Mouse (Mus musculus) kidney, embryonic 15.5 days (tissue): Measurements from ENCODE around the gene Atp5e. TPM values are rescaled to one million over a fixed set of nuclear protein-coding genes. Genes with fewer than 3 reads are reported as not detected.
A peak's percentile ranks its signal among the peaks of the same experiment; 100 is the strongest.

Source experiments
- ATAC-seq: fragments of 200-750 bp; cut with Nextera tagmentation; replicated peaks from 2 replicates; pipeline ENCODE4 v1.8.0; 2017; ENCODE audit warnings: moderate TSS enrichment; ENCODE audit not compliant: low FRiP score
- H3K27ac ChIP-seq: fragments of 300-500 bp; sonication (generic); 2 replicates; pipeline ENCODE4 v1.5.1; 2015; ENCODE audit warnings: mild to moderate bottlenecking, inconsistent platforms
- H3K27me3 ChIP-seq: fragments of 300-500 bp; sonication (generic); 2 replicates; pipeline ENCODE4 v1.6.1; 2015; ENCODE audit warnings: inconsistent platforms
- H3K36me3 ChIP-seq: fragments of 300-500 bp; sonication (generic); 2 replicates; pipeline ENCODE4 v1.6.1; 2015; ENCODE audit warnings: inconsistent platforms
- H3K4me1 ChIP-seq: fragments of 300-500 bp; sonication (generic); 2 replicates; pipeline ENCODE4 v1.6.1; 2015; ENCODE audit warnings: inconsistent platforms
- H3K4me2 ChIP-seq: fragments of 300-500 bp; sonication (generic); 2 replicates; pipeline ENCODE4 v1.6.1; 2015; ENCODE audit warnings: moderate library complexity, mild to moderate bottlenecking, inconsistent platforms
- H3K4me3 ChIP-seq: fragments of 300-500 bp; sonication (generic); replicated peaks from 2 replicates; pipeline ENCODE4 v1.5.1; 2015; ENCODE audit warnings: mild to moderate bottlenecking, inconsistent platforms
- H3K9ac ChIP-seq: fragments of 300-500 bp; sonication (generic); 2 replicates; pipeline ENCODE4 v1.6.1; 2015; ENCODE audit warnings: mild to moderate bottlenecking, inconsistent platforms
- H3K9me3 ChIP-seq: fragments of 300-500 bp; sonication (generic); replicated peaks from 2 replicates; pipeline ENCODE4 v1.6.1; 2016; ENCODE audit warnings: inconsistent platforms
- WGBS: fragments of 180-500 bp; shearing (Covaris S2); methylation state at CpG from one replicate; pipeline ENCODE4 v1.1.7; 2015; ENCODE audit warnings: mixed read lengths; 5-methylcytosine and 5-hydroxymethylcytosine counted together
- polyA plus RNA-seq: library from polyadenylated mRNA; unstranded; fragments of >200 nt; fragmentation: Nextera tagmentation; extraction: Ambion mirVana; gene quantifications from 2 replicates; pipeline ENCODE4 v1.2.1, GENCODE M21; 2015

Gene Atp5e
- 849 and 854 TPM in 2 replicates for polyA plus RNA-seq

DNA sequence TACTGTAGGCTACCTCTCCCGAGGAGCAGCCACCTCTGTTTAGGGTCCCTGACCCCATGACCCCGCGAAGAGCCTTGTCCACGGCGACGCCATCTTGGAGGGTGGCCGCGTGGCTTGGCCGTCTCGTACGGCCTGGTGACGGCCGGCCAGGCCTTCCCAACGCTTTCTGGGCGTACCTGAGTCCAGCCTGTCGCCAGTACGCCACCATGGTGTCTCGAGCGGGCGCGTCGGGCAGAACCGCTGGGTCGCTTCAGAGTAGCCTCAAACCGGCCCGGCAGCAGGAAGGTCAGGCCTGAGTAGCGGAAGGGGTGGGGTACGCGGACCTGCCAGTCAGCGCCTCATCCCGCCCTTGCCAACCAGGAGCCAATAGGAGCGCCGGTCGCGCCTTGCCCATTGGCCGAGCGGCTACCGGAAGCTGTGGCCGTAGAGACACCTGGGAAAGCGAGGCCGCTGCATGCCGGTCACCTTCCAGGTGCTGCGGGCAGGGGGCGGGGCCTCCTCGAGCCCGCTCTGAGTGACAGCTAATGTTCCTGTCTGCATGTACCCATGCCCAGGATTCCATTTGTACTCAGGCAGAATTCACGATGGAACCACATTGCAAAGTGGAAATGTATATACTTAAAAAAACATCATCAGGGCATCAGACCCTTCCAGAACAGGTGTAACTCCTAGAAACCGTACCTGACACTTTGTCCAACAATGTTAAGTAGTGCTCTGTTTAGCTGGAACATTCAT is at the start of gene Atp5e:
TSS of gene Atp5e (minus strand) at position 317 of the 735 bp plus-strand sequence.
- peak within 1 kb of the TSS; percentile 84 for H3K27ac ChIP-seq
- 2% methylated on average over 48 of the region's 48 CpGs for WGBS
- ATAC-seq: peak; percentile 100

DNA sequence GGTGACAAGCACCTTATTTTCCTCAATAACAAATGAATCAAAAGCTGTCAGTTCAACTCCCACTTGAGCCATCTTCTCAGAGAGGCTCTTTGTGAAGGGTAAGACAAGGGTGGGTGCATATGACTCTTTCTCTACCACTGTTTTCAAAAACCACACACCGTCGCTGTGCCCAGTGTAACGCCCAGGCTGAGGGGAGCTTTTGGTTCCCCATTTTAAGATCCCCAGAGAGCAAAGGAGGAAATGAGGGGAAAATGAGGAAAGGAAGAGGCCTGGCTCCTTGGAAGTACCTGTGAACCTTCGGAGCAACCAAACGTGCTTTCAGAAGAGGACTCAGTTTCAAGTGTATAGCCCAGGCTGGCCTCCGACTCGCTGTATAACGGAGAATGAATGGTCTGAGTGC is 45.9 kb upstream of the Atp5e start:
- Histone ChIP-seq H3K4me1 (no peaks in the 10 kb centered on the region), H3K9ac (no peak overlapping the region), H3K27ac (no peak overlapping the region), H3K9me3 (no peaks in the 10 kb centered on the region), H3K4me2 (no peak overlapping the region), H3K27me3 (no peaks in the 10 kb centered on the region), H3K36me3 (no peaks in the 10 kb centered on the region), H3K4me3 (no peak overlapping the region)
- ATAC-seq: no peak
- 91% methylated on average over 8 of the region's 8 CpGs for WGBS

More for the DNA sequence above, at the start of gene Atp5e:
- H3K4me3 ChIP-seq: peak within 1 kb of the TSS; percentile 91
- H3K4me1 ChIP-seq: peaks cover 18% of the 10 kb centered on the region
- peak within 1 kb of the TSS; percentile 83 for H3K9ac ChIP-seq
- H3K36me3 ChIP-seq: peaks cover 66% of the 10 kb centered on the region
- H3K9me3 ChIP-seq: no peaks in the 10 kb centered on the region
- peak within 1 kb of the TSS; percentile 90 for H3K4me2 ChIP-seq
- H3K27me3 ChIP-seq: no peaks in the 10 kb centered on the region

DNA sequence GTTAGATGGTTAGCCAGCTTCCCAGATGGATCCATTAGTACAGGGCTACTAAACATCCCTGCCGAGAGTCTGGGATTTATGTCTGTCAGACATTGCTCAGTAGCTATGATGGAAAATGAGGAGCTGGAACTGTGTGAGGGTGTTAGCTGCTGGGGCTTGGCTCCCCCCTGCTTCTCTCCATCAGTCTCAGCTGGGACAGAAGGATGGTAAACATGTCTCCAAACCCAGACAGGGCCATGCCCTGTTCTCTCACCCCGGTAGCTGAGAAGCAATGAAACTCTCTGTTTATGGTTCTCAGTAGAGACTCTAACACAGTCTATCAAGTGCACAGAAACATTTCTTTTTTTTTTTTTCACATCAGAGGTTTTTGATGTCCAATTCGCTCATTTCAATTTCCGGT is 44.1 kb upstream of the Atp5e start:
- no peak overlapping the region for H3K9ac ChIP-seq
- peaks cover 3% of the 10 kb centered on the region for H3K4me1 ChIP-seq
- no peaks in the 10 kb centered on the region for H3K27me3 ChIP-seq
- H3K4me3 ChIP-seq: no peak overlapping the region
- H3K27ac ChIP-seq: no peak overlapping the region
- H3K36me3 ChIP-seq: no peaks in the 10 kb centered on the region
- H3K4me2 ChIP-seq: no peak overlapping the region
- WGBS: 57% methylated on average over 4 of the region's 4 CpGs
- ATAC-seq: no peak
- no peaks in the 10 kb centered on the region for H3K9me3 ChIP-seq

GRCm38 (mm10) chr2:174502831-174503460 is 39.0 kb upstream of the Atp5e start:
- 0 out of 2 replicates have a peak, but pooled peaks have one; percentile 73 for ATAC-seq
- H3K9me3 ChIP-seq: no peaks in the 10 kb centered on the region
- no peaks in the 10 kb centered on the region for H3K27me3 ChIP-seq
- H3K27ac ChIP-seq: no peak overlapping the region
- peaks cover 11% of the 10 kb centered on the region for H3K4me1 ChIP-seq
- H3K36me3 ChIP-seq: no peaks in the 10 kb centered on the region
- WGBS: 45% methylated on average over 25 of the region's 25 CpGs
- H3K9ac ChIP-seq: no peak overlapping the region
- H3K4me2 ChIP-seq: peak overlapping the region; percentile 47
- H3K4me3 ChIP-seq: no peak overlapping the region

- H3K36me3 ChIP-seq: no peaks in the 10 kb centered on the region
- 0 out of 2 replicates have a peak overlapping the region, but pooled peaks have one; percentile 47 for H3K4me2 ChIP-seq
- H3K4me1 ChIP-seq: peaks cover 11% of the 10 kb centered on the region
- H3K27ac ChIP-seq: no peak overlapping the region
- 29% methylated on average over 5 of the region's 5 CpGs for WGBS
- H3K9ac ChIP-seq: no peak overlapping the region
- no peaks in the 10 kb centered on the region for H3K27me3 ChIP-seq
- ATAC-seq: no peak
- no peak overlapping the region for H3K4me3 ChIP-seq
- H3K9me3 ChIP-seq: no peaks in the 10 kb centered on the region
Observed at GRCm38 (mm10) chr2:174502321-174502720, 38.4 kb upstream of the Atp5e start.

GRCm38 (mm10) chr2:174501517-174501916 is 37.6 kb upstream of the Atp5e start:
- H3K4me3 ChIP-seq: no peak overlapping the region
- no peak overlapping the region for H3K9ac ChIP-seq
- WGBS: 91% methylated on average over 8 of the region's 8 CpGs
- ATAC-seq: no peak
- no peaks in the 10 kb centered on the region for H3K36me3 ChIP-seq
- H3K27me3 ChIP-seq: no peaks in the 10 kb centered on the region
- no peak overlapping the region for H3K27ac ChIP-seq
- H3K4me2 ChIP-seq: no peak overlapping the region
- H3K9me3 ChIP-seq: no peaks in the 10 kb centered on the region
- peaks cover 11% of the 10 kb centered on the region for H3K4me1 ChIP-seq

DNA sequence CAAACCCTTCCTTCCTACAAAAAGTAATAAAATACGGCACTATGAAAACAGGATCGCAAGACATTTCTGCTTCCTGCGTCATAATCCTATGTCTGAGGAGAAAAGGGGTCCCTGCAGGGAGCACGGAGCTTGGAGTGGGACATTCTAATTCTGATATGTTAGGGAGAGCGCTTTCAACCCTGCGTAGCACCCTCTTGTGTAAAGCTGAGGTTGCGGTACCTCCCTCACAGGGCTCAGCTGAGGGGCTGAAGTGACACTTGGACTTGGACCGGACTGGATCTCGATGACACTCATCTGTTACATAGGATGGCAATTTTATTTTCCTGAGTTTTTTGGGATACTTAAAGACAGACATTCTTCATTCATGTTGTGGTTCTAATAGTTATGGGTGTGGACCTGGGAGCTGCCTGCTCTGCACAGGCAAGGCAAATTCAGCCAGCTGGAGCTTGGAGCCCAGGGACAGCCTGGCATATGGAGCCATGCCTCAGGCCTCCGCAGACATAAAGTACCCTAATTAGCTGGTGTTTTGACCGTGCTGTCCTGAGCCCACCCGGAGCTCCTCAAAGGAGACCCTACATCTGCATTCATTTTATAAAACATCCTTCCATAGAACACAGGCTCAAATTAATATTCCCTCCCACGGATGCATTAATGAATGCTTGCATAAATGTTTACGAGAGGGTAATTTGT is 37.1 kb upstream of the Atp5e start:
- no peak overlapping the region for H3K9ac ChIP-seq

DNA sequence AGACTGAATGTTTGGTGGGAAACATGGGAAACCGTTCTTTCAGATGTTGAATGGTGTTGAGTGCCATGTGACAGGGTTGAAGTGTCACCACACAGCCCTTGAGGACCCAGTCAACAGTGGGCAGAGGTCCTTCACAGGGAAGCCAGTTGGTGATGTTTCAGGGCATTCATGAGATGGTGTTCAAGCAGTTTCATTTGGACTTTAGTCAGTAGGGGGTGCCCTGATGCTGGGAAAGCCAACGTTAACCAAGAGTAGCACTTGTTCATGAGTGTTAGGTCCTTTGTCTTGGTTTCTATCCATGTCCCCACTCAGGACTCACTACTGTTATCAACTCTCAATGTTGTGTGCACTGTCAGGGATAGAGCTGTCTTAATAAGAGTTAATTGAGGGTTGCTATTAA is 29.0 kb upstream of the Atp5e start:
- Histone ChIP-seq H3K27me3 (no peaks in the 10 kb centered on the region), H3K4me1 (no peaks in the 10 kb centered on the region), H3K4me3 (no peak overlapping the region), H3K36me3 (no peaks in the 10 kb centered on the region), H3K9ac (no peak overlapping the region), H3K4me2 (no peak overlapping the region), H3K9me3 (no peaks in the 10 kb centered on the region), H3K27ac (no peak overlapping the region)
- 74% methylated on average over 2 of the region's 2 CpGs for WGBS
- no peak for ATAC-seq

More for the DNA sequence above, 37.1 kb upstream of the Atp5e start:
- no peak for ATAC-seq
- Histone ChIP-seq H3K4me1 (peaks cover 11% of the 10 kb centered on the region), H3K27ac (no peak overlapping the region), H3K4me3 (no peak overlapping the region), H3K36me3 (no peaks in the 10 kb centered on the region), H3K4me2 (no peak overlapping the region), H3K9me3 (no peaks in the 10 kb centered on the region), H3K27me3 (no peaks in the 10 kb centered on the region)
- 82% methylated on average over 14 of the region's 14 CpGs for WGBS

DNA sequence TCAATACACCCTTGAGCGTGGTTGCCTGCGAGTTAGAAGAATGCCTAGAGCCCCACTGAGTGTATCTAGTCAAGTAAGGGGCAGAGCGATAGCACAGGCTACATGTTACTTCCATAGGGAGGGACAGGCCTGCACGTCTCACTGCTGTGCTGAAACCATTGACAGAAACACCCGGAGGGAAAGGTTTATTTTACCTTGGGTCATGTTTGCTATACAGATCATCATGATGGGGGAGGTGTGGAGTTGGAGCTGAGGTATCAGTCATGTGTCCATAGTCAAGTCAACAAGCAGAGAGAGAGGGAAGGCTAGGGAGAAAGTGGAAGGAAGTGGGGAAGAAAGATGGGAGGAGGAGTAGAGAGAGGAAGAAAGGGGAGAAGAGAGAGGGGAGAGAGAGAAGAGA is 23.1 kb upstream of the Atp5e start:
- WGBS: 82% methylated on average over 5 of the region's 5 CpGs
- Histone ChIP-seq H3K36me3 (no peaks in the 10 kb centered on the region), H3K4me3 (no peak overlapping the region), H3K9me3 (no peaks in the 10 kb centered on the region), H3K27ac (no peak overlapping the region), H3K4me2 (no peak overlapping the region), H3K27me3 (no peaks in the 10 kb centered on the region), H3K9ac (no peak overlapping the region), H3K4me1 (no peaks in the 10 kb centered on the region)
- ATAC-seq: no peak

- no peak overlapping the region for H3K27ac ChIP-seq
- no peak for ATAC-seq
Observed at GRCm38 (mm10) chr2:174478746-174479145, 14.8 kb upstream of the Atp5e start.

DNA sequence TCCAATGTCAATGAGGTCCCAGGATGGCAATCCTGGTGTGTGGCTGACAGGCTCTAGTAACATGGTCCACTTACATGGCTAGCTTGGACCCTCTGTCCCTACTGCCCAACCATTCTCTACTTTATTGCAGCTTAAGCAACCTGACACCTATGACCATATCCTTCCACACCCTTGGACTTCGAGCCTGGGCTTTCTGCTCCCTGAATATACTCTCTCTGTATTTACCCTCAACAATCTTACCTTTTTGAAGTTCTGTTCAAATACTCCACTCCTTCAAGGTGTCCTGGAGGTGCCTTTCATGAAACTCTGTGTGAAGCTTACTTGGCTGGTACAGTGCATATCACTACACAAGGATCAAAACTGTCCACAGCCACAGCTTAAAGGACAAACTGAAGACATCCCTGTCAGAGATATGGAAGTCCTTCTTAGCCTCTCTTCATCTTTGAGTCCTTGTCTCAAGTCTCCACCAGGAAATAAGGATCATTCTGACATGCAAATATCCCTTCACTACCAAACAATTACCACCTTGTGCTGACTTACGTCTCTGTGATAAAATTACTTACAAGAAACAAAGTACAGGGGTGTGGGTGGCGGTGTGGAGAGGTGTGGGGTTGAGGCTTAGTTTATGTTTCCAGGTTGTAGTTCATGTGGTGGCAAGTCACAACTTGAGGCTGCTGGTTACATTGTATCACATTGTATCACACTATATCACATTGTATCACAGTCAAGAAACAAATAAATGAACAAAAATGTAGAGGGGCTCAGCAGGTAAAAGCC is 13.8 kb upstream of the Atp5e start:
- no peak for ATAC-seq
- Histone ChIP-seq H3K27ac (no peak overlapping the region), H3K4me2 (no peak overlapping the region), H3K27me3 (no peaks in the 10 kb centered on the region), H3K4me3 (no peak overlapping the region), H3K36me3 (no peaks in the 10 kb centered on the region), H3K4me1 (peaks cover 6% of the 10 kb centered on the region), H3K9me3 (no peaks in the 10 kb centered on the region), H3K9ac (no peak overlapping the region)
- 69% methylated on average over 3 of the region's 3 CpGs for WGBS

More at GRCm38 (mm10) chr2:174478746-174479145, 14.8 kb upstream of the Atp5e start:
- 75% methylated on average over 5 of the region's 5 CpGs for WGBS
- H3K9me3 ChIP-seq: no peaks in the 10 kb centered on the region
- no peak overlapping the region for H3K4me3 ChIP-seq
- no peak overlapping the region for H3K9ac ChIP-seq
- no peaks in the 10 kb centered on the region for H3K36me3 ChIP-seq
- no peaks in the 10 kb centered on the region for H3K27me3 ChIP-seq
- no peak overlapping the region for H3K4me2 ChIP-seq
- no peaks in the 10 kb centered on the region for H3K4me1 ChIP-seq
